Mouse (Mus musculus): Measurements from ENCODE around the gene Pate2. TPM values are rescaled to one million over a fixed set of nuclear protein-coding genes. Genes with fewer than 3 reads are reported as not detected.
A peak's percentile ranks its signal among the peaks of the same experiment; 100 is the strongest.

Pate2 gene
- polyA plus RNA-seq, 1 experiment from 2014 or later, result 1.2 TPM

GRCm38 (mm10) chr9:35545704-35546103, 24.4 kb upstream of the Pate2 start:
- H3K9me3 ChIP-seq (replicated peaks; ENCODE audit: control insufficient read depth, low read length, poor library complexity, severe bottlenecking), result no peaks in the 10 kb centered on the region
- no peak overlapping the region for H3K27ac ChIP-seq (ENCODE audit: low read length)
- H3K9ac ChIP-seq (ENCODE audit: low read depth, low read length), result no peak overlapping the region
- H3K4me3 ChIP-seq (ENCODE audit: low read depth, low read length), result no peak overlapping the region
- no peak overlapping the region for H3K4me2 ChIP-seq (ENCODE audit: low read length)
- H3K36me3 ChIP-seq (ENCODE audit: control insufficient read depth, insufficient read depth, low read length), result peaks cover 20% of the 10 kb centered on the region
- ATAC-seq, result no peak
- H3K4me1 ChIP-seq (ENCODE audit: control insufficient read depth, insufficient read depth, low read length), result no peaks in the 10 kb centered on the region
- no peaks in the 10 kb centered on the region for H3K27me3 ChIP-seq (ENCODE audit: control insufficient read depth, insufficient read depth, low read depth, low read length)
- WGBS, result 73% methylated on average over 12 of the region's 12 CpGs

GRCm38 (mm10) chr9:35546745-35547144, 23.3 kb upstream of the Pate2 start:
- ATAC-seq, result no peak
- H3K4me1 ChIP-seq (ENCODE audit: control insufficient read depth, insufficient read depth, low read length), result no peaks in the 10 kb centered on the region
- WGBS, result 88% methylated on average over 9 of the region's 9 CpGs
- no peaks in the 10 kb centered on the region for H3K9me3 ChIP-seq (replicated peaks; ENCODE audit: control insufficient read depth, low read length, poor library complexity, severe bottlenecking)
- H3K4me3 ChIP-seq (ENCODE audit: low read depth, low read length), result no peak overlapping the region
- H3K27ac ChIP-seq (ENCODE audit: low read length), result no peak overlapping the region
- peaks cover 18% of the 10 kb centered on the region for H3K36me3 ChIP-seq (ENCODE audit: control insufficient read depth, insufficient read depth, low read length)
- no peaks in the 10 kb centered on the region for H3K27me3 ChIP-seq (ENCODE audit: control insufficient read depth, insufficient read depth, low read depth, low read length)
- H3K9ac ChIP-seq (ENCODE audit: low read depth, low read length), result no peak overlapping the region
- H3K4me2 ChIP-seq (ENCODE audit: low read length), result no peak overlapping the region

- H3K27me3 ChIP-seq (ENCODE audit: control insufficient read depth, insufficient read depth, low read depth, low read length), result no peaks in the 10 kb centered on the region
- H3K27ac ChIP-seq (ENCODE audit: low read length), result no peak overlapping the region
- no peak overlapping the region for H3K4me3 ChIP-seq (ENCODE audit: low read depth, low read length)
- 0 out of 2 replicates have a peak, but pooled peaks have one; percentile 26 for ATAC-seq
- WGBS, result 86% methylated on average over 9 of the region's 9 CpGs
- no peak overlapping the region for H3K4me2 ChIP-seq (ENCODE audit: low read length)
- H3K36me3 ChIP-seq (ENCODE audit: control insufficient read depth, insufficient read depth, low read length), result peaks cover 12% of the 10 kb centered on the region
- no peaks in the 10 kb centered on the region for H3K4me1 ChIP-seq (ENCODE audit: control insufficient read depth, insufficient read depth, low read length)
- H3K9ac ChIP-seq (ENCODE audit: low read depth, low read length), result no peak overlapping the region
- no peaks in the 10 kb centered on the region for H3K9me3 ChIP-seq (replicated peaks; ENCODE audit: control insufficient read depth, low read length, poor library complexity, severe bottlenecking)
Observed at GRCm38 (mm10) chr9:35548455-35548854, 21.6 kb upstream of the Pate2 start.

GRCm38 (mm10) chr9:35556494-35557102, 13.5 kb upstream of the Pate2 start:
- H3K9me3 ChIP-seq (replicated peaks; ENCODE audit: control insufficient read depth, low read length, poor library complexity, severe bottlenecking), result no peaks in the 10 kb centered on the region
- no peak overlapping the region for H3K4me3 ChIP-seq (ENCODE audit: low read depth, low read length)
- H3K4me1 ChIP-seq (ENCODE audit: control insufficient read depth, insufficient read depth, low read length), result peaks cover 16% of the 10 kb centered on the region
- H3K9ac ChIP-seq (ENCODE audit: low read depth, low read length), result no peak overlapping the region
- no peak overlapping the region for H3K27ac ChIP-seq (ENCODE audit: low read length)
- peak overlapping the region; percentile 92 for H3K4me2 ChIP-seq (ENCODE audit: low read length)
- peaks cover 4% of the 10 kb centered on the region for H3K36me3 ChIP-seq (ENCODE audit: control insufficient read depth, insufficient read depth, low read length)
- no peak for ATAC-seq
- WGBS, result 71% methylated on average over 12 of the region's 12 CpGs
- H3K27me3 ChIP-seq (ENCODE audit: control insufficient read depth, insufficient read depth, low read depth, low read length), result no peaks in the 10 kb centered on the region

GRCm38 (mm10) chr9:35558257-35559008, 11.7 kb upstream of the Pate2 start, which contains the start of the genes Ddx25 and Pus3:
Gene Ddx25, minus strand, starts transcription at chr9:35558528.
Gene Pus3, plus strand, starts transcription at chr9:35558595.
- ATAC-seq, result peak; percentile 87

GRCm38 (mm10) chr9:35559009-35559890, 10.8 kb upstream of the Pate2 start:
- Histone ChIP-seq H3K27ac (ENCODE audit: low read length) (peak overlapping the region; percentile 90), H3K4me3 (ENCODE audit: low read depth, low read length) (peak overlapping the region; percentile 73), H3K36me3 (ENCODE audit: control insufficient read depth, insufficient read depth, low read length) (peaks cover 7% of the 10 kb centered on the region), H3K27me3 (ENCODE audit: control insufficient read depth, insufficient read depth, low read depth, low read length) (no peaks in the 10 kb centered on the region), H3K4me2 (ENCODE audit: low read length) (peak overlapping the region; percentile 92), H3K9ac (ENCODE audit: low read depth, low read length) (peak overlapping the region; percentile 73), H3K4me1 (ENCODE audit: control insufficient read depth, insufficient read depth, low read length) (peaks cover 16% of the 10 kb centered on the region), H3K9me3 (replicated peaks; ENCODE audit: control insufficient read depth, low read length, poor library complexity, severe bottlenecking) (no peaks in the 10 kb centered on the region)
- WGBS, result 2% methylated on average over 31 of the region's 31 CpGs
- ATAC-seq, result peak; percentile 92

More at GRCm38 (mm10) chr9:35558257-35559008, 11.7 kb upstream of the Pate2 start, which contains the start of the genes Ddx25 and Pus3:
- H3K36me3 ChIP-seq (ENCODE audit: control insufficient read depth, insufficient read depth, low read length), result peaks cover 7% of the 10 kb centered on the region
- H3K27ac ChIP-seq (ENCODE audit: low read length), result peak within 1 kb of the TSS; percentile 90
- H3K9ac ChIP-seq (ENCODE audit: low read depth, low read length), result peak within 1 kb of the TSS; percentile 73
- H3K4me2 ChIP-seq (ENCODE audit: low read length), result peak within 1 kb of the TSS; percentile 92
- under 1% methylated on average over 39 of the region's 59 CpGs for WGBS
- H3K4me1 ChIP-seq (ENCODE audit: control insufficient read depth, insufficient read depth, low read length), result peaks cover 16% of the 10 kb centered on the region
- peak within 1 kb of the TSS; percentile 73 for H3K4me3 ChIP-seq (ENCODE audit: low read depth, low read length)
- H3K27me3 ChIP-seq (ENCODE audit: control insufficient read depth, insufficient read depth, low read depth, low read length), result no peaks in the 10 kb centered on the region
- no peaks in the 10 kb centered on the region for H3K9me3 ChIP-seq (replicated peaks; ENCODE audit: control insufficient read depth, low read length, poor library complexity, severe bottlenecking)

- Histone ChIP-seq H3K9ac (ENCODE audit: low read depth, low read length) (no peak overlapping the region), H3K9me3 (replicated peaks; ENCODE audit: control insufficient read depth, low read length, poor library complexity, severe bottlenecking) (no peaks in the 10 kb centered on the region), H3K4me1 (ENCODE audit: control insufficient read depth, insufficient read depth, low read length) (peaks cover 16% of the 10 kb centered on the region), H3K4me2 (ENCODE audit: low read length) (no peak overlapping the region), H3K27me3 (ENCODE audit: control insufficient read depth, insufficient read depth, low read depth, low read length) (no peaks in the 10 kb centered on the region), H3K4me3 (ENCODE audit: low read depth, low read length) (no peak overlapping the region), H3K36me3 (ENCODE audit: control insufficient read depth, insufficient read depth, low read length) (peaks cover 14% of the 10 kb centered on the region), H3K27ac (ENCODE audit: low read length) (no peak overlapping the region)
- 97% methylated on average over 11 of the region's 11 CpGs for WGBS
- ATAC-seq, result no peak
Observed at GRCm38 (mm10) chr9:35561076-35561475, 9.0 kb upstream of the Pate2 start.

- Histone ChIP-seq H3K27ac (ENCODE audit: low read length) (no peak overlapping the region), H3K36me3 (ENCODE audit: control insufficient read depth, insufficient read depth, low read length) (peaks cover 16% of the 10 kb centered on the region), H3K9me3 (replicated peaks; ENCODE audit: control insufficient read depth, low read length, poor library complexity, severe bottlenecking) (no peaks in the 10 kb centered on the region), H3K9ac (ENCODE audit: low read depth, low read length) (no peak overlapping the region), H3K4me3 (ENCODE audit: low read depth, low read length) (no peak overlapping the region), H3K4me1 (ENCODE audit: control insufficient read depth, insufficient read depth, low read length) (peaks cover 16% of the 10 kb centered on the region), H3K4me2 (ENCODE audit: low read length) (no peak overlapping the region), H3K27me3 (ENCODE audit: control insufficient read depth, insufficient read depth, low read depth, low read length) (no peaks in the 10 kb centered on the region)
- ATAC-seq, result no peak
- 92% methylated on average over 6 of the region's 6 CpGs for WGBS
Observed at GRCm38 (mm10) chr9:35561583-35561982, 8.5 kb upstream of the Pate2 start.

Data from midbrain, embryonic 16.5 days (tissue).